In genomic region chr10:77342842-77343241, GRCm38 (mm10) we compare ENCODE assay signal across 8 mouse cellular contexts.
DNase-seq lines count a peak whose midpoint lies in the region.

No protein-coding gene starts in this region.

- DNase-seq in adrenal gland, postnatal 10 days: peak; percentile 51
- DNase-seq in adrenal gland, adult 18-20 months (ENCODE audit: low spot score in 2 of 2): no peak
- DNase-seq in testis, postnatal 10 days (ENCODE audit: low spot score): peak; percentile 36
- no peak for DNase-seq in testis, postnatal 14 days (ENCODE audit: low spot score)
- DNase-seq in layer of hippocampus, adult 18-20 months (ENCODE audit: low spot score in 2 of 2): peak; percentile 47 to 83
- no peak for DNase-seq in T-cell, adult 2 months (ENCODE audit: low spot score)
- no peak for DNase-seq in c-Kit-positive CD71-positive TER-119-positive erythroid progenitor cells, embryonic 14.5 days (ENCODE audit: low spot score)
- no peak for DNase-seq in adrenal gland, postnatal 36 days

Comparison
In these comparisons a context has a peak if more than half of its experiments do, and no peak if none do; other contexts are left out.
1. DNase-seq: peak in adrenal gland, postnatal 10 days (single experiment), testis, postnatal 10 days (single experiment) and layer of hippocampus, adult 18-20 months (2 of 2); none in adrenal gland, adult 18-20 months (0 of 2), testis, postnatal 14 days (single experiment), T-cell, adult 2 months (single experiment), c-Kit-positive CD71-positive TER-119-positive erythroid progenitor cells, embryonic 14.5 days (single experiment) and adrenal gland, postnatal 36 days (0 of 2).